Mouse (Mus musculus) ES-Bruce4 (cell line): ENCODE measurements around the gene Ccdc136. TPM values are rescaled to one million over a fixed set of nuclear protein-coding genes. Genes with fewer than 3 reads are reported as not detected.
"Not testable (repeated sequence)": the region's sequence is repeated elsewhere in the genome, so short reads cannot be mapped to it uniquely, and the experiment has no call there.

Experiments
- H3K27ac ChIP-seq: 2 replicates; pipeline ENCODE4 v1.5.1; 2012; ENCODE audit warnings: low read length, inconsistent platforms; ENCODE audit not compliant: insufficient read depth
- H3K27me3 ChIP-seq: 2 replicates; pipeline ENCODE4 v1.6.1; 2012; ENCODE audit warnings: mild to moderate bottlenecking, low read length, inconsistent platforms; ENCODE audit not compliant: control insufficient read depth, poor library complexity, insufficient read depth, severe bottlenecking
- H3K36me3 ChIP-seq: 2 replicates; pipeline ENCODE4 v1.6.1; 2012; ENCODE audit warnings: inconsistent platforms, mild to moderate bottlenecking, low read length, moderate library complexity; ENCODE audit not compliant: control insufficient read depth, poor library complexity, insufficient read depth, severe bottlenecking
- H3K4me1 ChIP-seq: one replicate; pipeline ENCODE4 v1.8.1; 2011; ENCODE audit warnings: low read length; ENCODE audit not compliant: control insufficient read depth, insufficient read depth
- H3K4me3 ChIP-seq: 2 replicates; pipeline ENCODE4 v1.5.1; 2011; ENCODE audit warnings: low read depth, mild to moderate bottlenecking, low read length
- H3K9ac ChIP-seq: 2 replicates; pipeline ENCODE4 v1.6.1; 2012; ENCODE audit warnings: low read depth, mild to moderate bottlenecking, inconsistent platforms; ENCODE audit not compliant: poor library complexity, severe bottlenecking
- H3K9me3 ChIP-seq: replicated peaks from 2 replicates; pipeline ENCODE4 v1.6.1; 2012; ENCODE audit warnings: mild to moderate bottlenecking, low read length, inconsistent platforms; ENCODE audit not compliant: control insufficient read depth, poor library complexity, insufficient read depth, severe bottlenecking
- CTCF ChIP-seq: IDR thresholded peaks from one replicate; pipeline ENCODE4 v1.8.1; 2011; ENCODE audit warnings: low read depth, low read length
- EP300 ChIP-seq: IDR thresholded peaks from 2 replicates; pipeline ENCODE4 v1.6.1; 2011; ENCODE audit warnings: low read depth, low read length; ENCODE audit not compliant: insufficient read depth
- POLR2A ChIP-seq: IDR thresholded peaks from one replicate; pipeline ENCODE4 v1.8.1; 2011; ENCODE audit warnings: low read length; ENCODE audit not compliant: insufficient read depth
- polyA plus RNA-seq: library from polyadenylated mRNA; stranded (reverse); fragments of >200 nt; gene quantifications from 2 replicates; pipeline ENCODE4 v1.2.4, GENCODE M21; 2011; ENCODE audit warnings: low read depth; ENCODE audit not compliant: missing spikeins, insufficient read depth, insufficient read length

Gene Ccdc136
- polyA plus RNA-seq, 1 experiment, result 22.7 TPM

- Histone ChIP-seq H3K9ac (no peak overlapping the region), H3K27me3 (no peaks in the 10 kb centered on the region), H3K9me3 (no peaks in the 10 kb centered on the region), H3K4me1 (no peaks in the 10 kb centered on the region), H3K36me3 (no peaks in the 10 kb centered on the region), H3K27ac (no peak overlapping the region), H3K4me3 (no peak overlapping the region)
- TF ChIP-seq EP300 (no peak), CTCF (no peak), POLR2A (no peak)
Measured at GRCm38 (mm10) chr6:29389425-29389824, 6.7 kb upstream of the Ccdc136 start.

DNA sequence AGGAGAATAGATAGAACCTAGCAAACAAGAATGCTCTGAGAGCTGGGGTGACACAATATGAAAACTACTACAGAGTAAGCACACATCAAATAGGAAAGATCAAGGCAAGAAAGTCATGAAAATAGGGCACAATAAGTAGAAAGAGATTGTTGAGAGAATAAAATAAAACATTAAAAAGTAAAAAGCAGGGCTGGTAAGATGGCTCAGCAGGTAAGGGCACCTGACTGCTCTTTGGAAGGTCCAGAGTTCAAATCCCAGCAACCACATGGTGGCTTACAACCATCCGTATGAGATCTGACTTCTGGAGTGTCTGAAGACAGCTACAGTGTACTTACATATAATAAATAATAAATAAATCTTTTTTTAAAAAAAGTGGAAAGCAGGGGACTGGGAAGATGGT, 5.6 kb upstream of the Ccdc136 start:
- H3K4me3 ChIP-seq, H3K36me3 ChIP-seq, H3K4me1 ChIP-seq, H3K27me3 ChIP-seq, H3K27ac ChIP-seq, H3K9ac ChIP-seq, H3K9me3 ChIP-seq: not testable (repeated sequence)

DNA sequence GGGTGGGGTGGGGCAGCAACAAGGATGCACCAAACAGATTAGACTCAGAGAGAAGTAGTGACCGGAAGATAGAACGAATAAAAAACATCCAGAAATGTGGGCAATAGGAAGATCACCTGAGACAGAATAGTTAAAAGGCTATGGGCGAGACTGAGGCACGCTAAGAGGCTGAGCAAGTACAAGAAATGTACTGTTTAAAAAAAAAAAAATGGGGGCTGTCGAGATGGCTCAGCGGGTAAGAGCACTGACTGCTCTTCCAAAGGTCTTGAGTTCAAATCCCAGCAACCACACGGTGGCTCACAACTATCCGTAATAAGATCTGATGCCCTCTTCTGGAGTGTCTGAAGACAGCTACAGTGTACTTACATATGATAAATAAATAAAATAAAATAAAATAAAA, 4.9 kb upstream of the Ccdc136 start:
- not testable (repeated sequence) for H3K4me1 ChIP-seq, H3K4me3 ChIP-seq, H3K27me3 ChIP-seq, H3K9ac ChIP-seq, H3K36me3 ChIP-seq, H3K27ac ChIP-seq, H3K9me3 ChIP-seq

DNA sequence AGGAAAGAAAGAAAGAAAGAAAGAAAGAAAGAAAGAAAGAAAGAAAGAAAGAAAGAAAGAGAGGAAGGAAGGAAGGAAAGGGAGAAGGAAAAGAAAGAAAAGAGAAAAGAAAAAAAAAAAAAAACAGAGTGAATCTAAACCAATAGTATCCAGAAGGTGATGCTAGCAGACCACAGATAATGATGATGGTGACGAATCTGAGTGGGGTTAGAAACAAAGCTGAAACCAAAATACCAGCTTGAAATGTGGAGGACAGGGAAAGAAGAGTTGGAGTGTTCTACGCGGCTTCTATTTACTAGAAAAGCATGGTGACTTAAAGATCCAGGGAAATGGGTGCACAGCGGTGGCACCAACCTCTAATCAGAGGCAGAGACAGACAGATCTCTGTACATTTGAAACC, 4.3 kb upstream of the Ccdc136 start:
- Histone ChIP-seq H3K4me3 (no peak overlapping the region), H3K27me3 (no peaks in the 10 kb centered on the region), H3K9ac (no peak overlapping the region), H3K4me1 (no peaks in the 10 kb centered on the region), H3K9me3 (no peaks in the 10 kb centered on the region), H3K36me3 (no peaks in the 10 kb centered on the region), H3K27ac (no peak overlapping the region)
- TF ChIP-seq CTCF, result no peak
- TF ChIP-seq POLR2A, result no peak
- no peak for TF ChIP-seq EP300

DNA sequence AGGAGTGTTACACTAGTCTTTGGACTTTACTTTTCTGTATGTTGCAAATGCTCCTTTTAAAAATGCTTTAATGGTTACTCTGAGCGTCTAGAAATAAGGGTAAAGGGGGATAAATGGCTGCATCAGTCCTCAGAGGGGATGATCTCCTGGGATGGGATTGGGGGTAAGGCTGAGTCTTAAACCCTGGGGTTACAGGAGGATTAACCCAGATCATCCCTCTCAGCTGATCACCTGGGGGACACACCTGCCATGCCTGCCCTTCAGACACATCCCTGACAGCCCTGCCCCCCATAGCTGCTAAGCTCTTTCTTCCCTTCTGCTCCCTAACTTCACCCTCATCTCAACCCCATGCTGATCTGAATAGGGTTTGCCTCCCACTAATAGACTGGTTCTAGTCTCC, 1.8 kb upstream of the Ccdc136 start:
- H3K27me3 ChIP-seq, result no peaks in the 10 kb centered on the region
- TF ChIP-seq CTCF (no peak), EP300 (no peak), POLR2A (no peak)

DNA sequence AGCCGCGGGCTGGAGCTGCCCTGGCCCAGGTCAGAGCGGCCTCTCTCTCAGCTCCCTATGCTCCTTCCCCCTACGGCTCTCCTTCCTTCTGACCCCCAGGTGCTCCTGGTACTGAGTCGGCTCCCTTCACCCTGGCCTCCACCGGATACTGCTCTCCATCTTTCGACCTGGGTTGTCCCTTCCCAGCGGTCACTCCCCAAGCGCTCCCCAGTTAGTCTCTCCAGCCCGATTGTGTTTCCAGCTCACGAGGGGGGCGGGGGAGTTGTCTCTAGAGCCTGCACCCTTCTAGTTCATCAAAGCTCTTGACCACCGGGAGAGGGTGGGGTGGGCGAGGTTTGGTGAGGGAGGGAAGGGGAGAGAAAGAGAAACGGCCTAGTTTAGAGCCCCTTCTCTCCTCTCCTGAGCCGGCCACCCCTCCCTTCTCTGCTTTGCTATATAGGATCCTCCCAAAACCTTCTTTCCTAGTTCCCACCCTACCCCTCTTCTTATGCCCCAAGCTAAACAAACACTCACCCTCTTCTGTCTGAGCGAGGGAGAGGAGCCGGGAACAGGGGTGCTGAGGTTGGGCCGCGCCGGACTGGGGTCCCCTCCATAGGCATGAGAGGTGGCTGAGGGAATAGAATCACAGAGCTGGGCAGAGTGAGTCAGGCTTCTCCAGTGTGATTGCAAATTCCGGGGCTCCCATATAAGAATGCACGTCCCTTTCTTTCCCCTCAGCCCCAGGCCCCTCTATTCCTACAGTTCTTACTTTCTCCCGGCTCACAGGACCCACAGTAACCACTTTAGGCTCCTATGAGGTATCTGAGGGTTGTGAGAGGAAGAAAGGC, 818 bp downstream of the Ccdc136 start:
- Histone ChIP-seq H3K27ac (no peak overlapping the region), H3K36me3 (no peaks in the 10 kb centered on the region), H3K4me3 (peak overlapping the region; percentile 69), H3K4me1 (no peaks in the 10 kb centered on the region), H3K9me3 (no peaks in the 10 kb centered on the region), H3K27me3 (no peaks in the 10 kb centered on the region), H3K9ac (peak overlapping the region; percentile 73)
- no peak for TF ChIP-seq POLR2A

More for the DNA sequence above, 1.8 kb upstream of the Ccdc136 start:
- Histone ChIP-seq H3K4me3 (no peak overlapping the region), H3K9me3 (no peaks in the 10 kb centered on the region), H3K9ac (no peak overlapping the region), H3K4me1 (no peaks in the 10 kb centered on the region), H3K36me3 (no peaks in the 10 kb centered on the region), H3K27ac (no peak overlapping the region)

GRCm38 (mm10) chr6:29397575-29397974, 1.5 kb downstream of the Ccdc136 start:
- H3K27me3 ChIP-seq, result no peaks in the 10 kb centered on the region
- H3K9me3 ChIP-seq, result no peaks in the 10 kb centered on the region
- peak overlapping the region; percentile 69; the same call in 1 of the 2 replicates for H3K4me3 ChIP-seq
- no peaks in the 10 kb centered on the region for H3K36me3 ChIP-seq
- no peak overlapping the region; the same call in 1 of the 2 replicates for H3K9ac ChIP-seq
- H3K4me1 ChIP-seq, result no peaks in the 10 kb centered on the region
- TF ChIP-seq EP300, result no peak
- no peak for TF ChIP-seq POLR2A
- TF ChIP-seq CTCF, result no peak
- H3K27ac ChIP-seq, result no peak overlapping the region
